Mouse (Mus musculus) natural killer cell, adult 2 months (primary cell): ENCODE data around the gene Olfr884.

Source experiments
- DNase-seq, 2 experiments: peaks; one replicate each; pipeline ENCODE4 v3.0.0; 2022; ENCODE audit warnings: low spot score in 2 of 2

Olfr884 gene

GRCm38 (mm10) chr9:38046255-38046654 lies at the start of gene Olfr884:
TSS of gene Olfr884 (plus strand) at chr9:38046555.
- DNase-seq = no peak

GRCm38 (mm10) chr9:37998581-37999204 lies 47.7 kb upstream of the Olfr884 start:
- no peak for DNase-seq

- DNase-seq = no peak
These were observed 46.3 kb upstream of the Olfr884 start for GRCm38 (mm10) chr9:38000021-38000420.

- DNase-seq = no peak
These were observed 20.8 kb upstream of the Olfr884 start, which contains the start of gene Olfr883 for GRCm38 (mm10) chr9:38025508-38025907. TSS of gene Olfr883 (plus strand) at chr9:38025808.

GRCm38 (mm10) chr9:38061022-38061421 lies 14.7 kb downstream of the Olfr884 start, which contains the start of gene Olfr885:
TSS of gene Olfr885 (plus strand) at chr9:38061322.
- DNase-seq = no peak

- no peak for DNase-seq
These were observed 37.4 kb downstream of the Olfr884 start, which contains the start of gene Olfr887 for GRCm38 (mm10) chr9:38083772-38084171. TSS of gene Olfr887 (plus strand) at chr9:38084072.
